20 mouse cellular contexts compared by ENCODE assay signal in genomic region chr13:40892547-40892946, GRCm38 (mm10). TPM values are rescaled to one million over a fixed set of nuclear protein-coding genes. Genes with fewer than 3 reads are reported as not detected.
A peak's percentile ranks its signal among the peaks of the same experiment; 100 is the strongest.
DNase-seq lines count a peak whose midpoint lies in the region; ATAC-seq and TF ChIP-seq lines count a peak whose summit lies in the region.
"Had no signal": no experiment of that assay in that cellular context is flagged by ENCODE, and none has a peak within 500 bp of the region (broad histone marks: within the 10 kb centered on the region; RNA-seq: fewer than 3 reads in every experiment).

No protein-coding gene starts in this region.

- no peaks in the 10 kb centered on the region for H3K27me3 ChIP-seq in lung, postnatal 0 days (replicated peaks; ENCODE audit: insufficient read depth, low read length)
- no peaks in the 10 kb centered on the region for H3K27me3 ChIP-seq in MEL (ENCODE audit: control insufficient read depth in 1 of 2, insufficient read depth in 2 of 2, low read length in 2 of 2)
- H3K27me3 ChIP-seq: CH12.LX; forebrain, embryonic 15.5 days; Patski had no signal

- intact Hi-C loops in gastrocnemius, adult 2 months (cut with DNase I): no loop called here

- no peak for TF ChIP-seq EP300 in lung, postnatal 0 days (IDR thresholded peaks at IDR 0.05)
- no peak for TF ChIP-seq EP300 in MEL (IDR thresholded peaks at IDR 0.05; ENCODE audit: low read depth in 1 of 2, low read length in 2 of 2)

- no peaks in the 10 kb centered on the region for H3K9me3 ChIP-seq in lung, postnatal 0 days (ENCODE audit: low read length)
- H3K9me3 ChIP-seq in MEL (replicated peaks; ENCODE audit: insufficient read depth, low read length): no peaks in the 10 kb centered on the region
- H3K9me3 ChIP-seq: embryonic facial prominence, embryonic 12.5 days; forebrain, embryonic 15.5 days; G1E; heart, embryonic 10.5 days; hindbrain, embryonic 10.5 days had no signal

- peak; percentile 59 for ATAC-seq in lung, postnatal 0 days
- ATAC-seq: forebrain, embryonic 15.5 days; intestine, embryonic 16.5 days; Patski had no signal

- no peak for DNase-seq in gastrocnemius, adult 2 months
- DNase-seq in gastrocnemius, postnatal 25 days: no peak
- DNase-seq in lung, postnatal 0 days (ENCODE audit: low spot score): peak; percentile 36
- no peak for DNase-seq in lung, postnatal 25 days (ENCODE audit: low spot score)
- no peak for DNase-seq in MEL (ENCODE audit: low read depth, low spot score)
- DNase-seq in frontal cortex, postnatal 14 days (ENCODE audit: low spot score in 2 of 2): no peak
- no peak for DNase-seq in cerebellum, postnatal 14 days
- DNase-seq: adrenal gland, postnatal 25 days; cerebellum, adult 2 months; cerebellum, postnatal 10 days; heart, postnatal 14 days had no signal

- peak overlapping the region; percentile 74 for H3K27ac ChIP-seq in gastrocnemius, adult 2 months
- H3K27ac ChIP-seq in lung, postnatal 0 days (ENCODE audit: low read length): peak overlapping the region; percentile 39; the same call in 1 of the 2 replicates
- H3K27ac ChIP-seq in MEL (ENCODE audit: control insufficient read depth, low read depth, low read length): no peak overlapping the region
- H3K27ac ChIP-seq: embryonic facial prominence, embryonic 12.5 days; forebrain, embryonic 15.5 days; hindbrain, embryonic 10.5 days; hindbrain, embryonic 14.5 days had no signal

- TF ChIP-seq RAD21 in MEL (IDR thresholded peaks at IDR 0.05; ENCODE audit: low read depth, low read length): no peak

- H3K9ac ChIP-seq in lung, postnatal 0 days (replicated peaks; ENCODE audit: low read depth): no peak overlapping the region
- H3K9ac ChIP-seq in MEL (ENCODE audit: control insufficient read depth, low read depth, low read length, poor library complexity, severe bottlenecking): no peak overlapping the region
- H3K9ac ChIP-seq: embryonic facial prominence, embryonic 12.5 days; forebrain, embryonic 15.5 days; hindbrain, embryonic 14.5 days had no signal

- no peak for TF ChIP-seq POLR2A in MEL (IDR thresholded peaks at IDR 0.05; ENCODE audit: control insufficient read depth in 1 of 2, insufficient read depth in 1 of 2, low read depth in 1 of 2, low read length in 2 of 2, poor library complexity in 1 of 2)

- no peaks in the 10 kb centered on the region for H3K36me3 ChIP-seq in lung, postnatal 0 days (ENCODE audit: insufficient read depth, low read length)
- peaks cover 0 to 16% of the 10 kb centered on the region in 2 experiments; a peak in 2 of 4 replicates for H3K36me3 ChIP-seq in MEL (ENCODE audit: control insufficient read depth in 1 of 2, insufficient read depth in 2 of 2, low read length in 2 of 2)
- H3K36me3 ChIP-seq: embryonic facial prominence, embryonic 12.5 days; forebrain, embryonic 15.5 days; G1E; heart, embryonic 10.5 days; hindbrain, embryonic 10.5 days had no signal

- 60% methylated on average over 4 of the region's 4 CpGs for WGBS in lung, postnatal 0 days

- no peaks in the 10 kb centered on the region for H3K79me2 ChIP-seq in MEL (ENCODE audit: control insufficient read depth, insufficient read depth, low read length, poor library complexity)

- H3K4me3 ChIP-seq in gastrocnemius, adult 2 months: peak overlapping the region; percentile 19
- H3K4me3 ChIP-seq in lung, postnatal 0 days (ENCODE audit: low read depth, low read length): no peak overlapping the region
- H3K4me3 ChIP-seq in MEL (ENCODE audit: control insufficient read depth in 1 of 2, insufficient read depth in 1 of 2, low read depth in 2 of 2, low read length in 2 of 2): no peak overlapping the region
- H3K4me3 ChIP-seq: embryonic facial prominence, embryonic 12.5 days; forebrain, embryonic 15.5 days; heart, embryonic 10.5 days; hindbrain, embryonic 10.5 days had no signal

- TF ChIP-seq CTCF in gastrocnemius, adult 2 months (IDR thresholded peaks at IDR 0.05): no peak
- no peak for TF ChIP-seq CTCF in lung, postnatal 0 days (IDR thresholded peaks at IDR 0.05)
- TF ChIP-seq CTCF in MEL (IDR thresholded peaks at IDR 0.05 in 2 of 3, conservative IDR thresholded peaks at IDR 0.05 in 1 of 3; ENCODE audit: control insufficient read depth in 1 of 3, insufficient read depth in 1 of 3, low read depth in 2 of 3, low read length in 3 of 3, poor library complexity in 1 of 3, severe bottlenecking in 1 of 3): no peak

- H3K4me2 ChIP-seq in lung, postnatal 0 days (replicated peaks; ENCODE audit: low read depth, low read length): no peak overlapping the region
- H3K4me2 ChIP-seq: embryonic facial prominence, embryonic 12.5 days; forebrain, embryonic 15.5 days; hindbrain, embryonic 14.5 days had no signal

- peaks cover 6% of the 10 kb centered on the region; the same call in 1 of the 2 replicates for H3K4me1 ChIP-seq in lung, postnatal 0 days (ENCODE audit: insufficient read depth, low read depth, low read length)
- H3K4me1 ChIP-seq in MEL (ENCODE audit: control insufficient read depth in 1 of 2, insufficient read depth in 2 of 2, low read length in 2 of 2): peaks cover 4 to 24% of the 10 kb centered on the region in 2 experiments

TF ChIP-seq in MEL, 35 proteins besides CTCF, POLR2A, EP300 and RAD21:
- TF ChIP-seq MYC (IDR thresholded peaks at IDR 0.05; ENCODE audit: low read depth, low read length) (no peak), JUND (IDR thresholded peaks at IDR 0.05; ENCODE audit: low read depth, low read length) (no peak), USF1 (IDR thresholded peaks at IDR 0.05; ENCODE audit: low read depth, low read length) (peak; percentile 70), TCF12 (IDR thresholded peaks at IDR 0.05; ENCODE audit: low read depth, low read length) (no peak), E2F4 (IDR thresholded peaks at IDR 0.05; ENCODE audit: borderline replicate concordance, low read depth, low read length) (no peak), GATA1 (IDR thresholded peaks at IDR 0.05; ENCODE audit: low read depth, low read length) (peak; percentile 20; the same call in 1 of the 2 replicates)

RNA-seq across cellular contexts. Expression of gene Gcnt2, which starts 33.0 kb away (rescaled TPM):
- 1 to 10 TPM; 8.7 to 8.9 TPM for total RNA-seq in gastrocnemius, adult 2 months (2021)
- 1 to 10 TPM; 4.9 to 5.3 TPM for total RNA-seq in gastrocnemius, postnatal 25 days (2021)
- polyA plus RNA-seq in lung, postnatal 0 days (2015; fragmentation: Nextera tagmentation; extraction: Ambion mirVana): 10.8 and 10.9 TPM in 2 replicates
- 0.04 TPM in 1 of 2 replicates, not detected in the other for total RNA-seq in MEL (2012; rRNA removed)
- under 1 TPM in 1 of 2 experiments, not detected in 1; 0.03 TPM for polyA plus RNA-seq in MEL (2012; ENCODE audit: insufficient read depth in 1 of 2, insufficient read length in 2 of 2, low read depth in 1 of 2, low replicate concordance in 2 of 2, missing spikeins in 1 of 2)
- total RNA-seq: CH12.LX had no signal
- polyA plus RNA-seq: G1E had no signal
